Mouse (Mus musculus) left cerebral cortex, adult 2 months (tissue): Measurements from ENCODE around the gene Zgpat. TPM values are rescaled to one million over a fixed set of nuclear protein-coding genes. Genes with fewer than 3 reads are reported as not detected.
A peak's percentile ranks its signal among the peaks of the same experiment; 100 is the strongest.

Experiments
- DNase-seq, 2 experiments: peaks; one replicate each; pipeline ENCODE4 v3.0.0; 2021 to 2022; ENCODE audit warnings: low spot score in 2 of 2, mixed read lengths in 1 of 2; ENCODE audit errors: extremely low spot score in 1 of 2
- H3K27ac ChIP-seq: fragments of 200-600 bp; 2 replicates; pipeline ENCODE4 v1.8.1; 2022
- H3K4me3 ChIP-seq: fragments of 200-600 bp; 2 replicates; pipeline ENCODE4 v1.8.1; 2022
- CTCF ChIP-seq: fragments of 200-600 bp; IDR thresholded peaks from 2 replicates; pipeline ENCODE4 v1.8.1; 2022; ENCODE audit warnings: antibody characterized with exemption, mild to moderate bottlenecking, moderate library complexity
- intact Hi-C: fragments of 180-260 bp; cut with DNase I; formaldehyde crosslinking; loops from one replicate; pipeline ENCODE4 v1.15.1; 2025
- long read RNA-seq, 2 experiments: library from polyadenylated mRNA; stranded (forward); transcript quantifications; one replicate each; pipeline ENCODE4 v2.0.0; 2021; ENCODE audit warnings: borderline mapping rate in 2 of 2
- total RNA-seq, 2 experiments: library from RNA; stranded (reverse); gene quantifications; 2 replicates each; pipeline ENCODE4 v1.2.3; 2021

Gene Zgpat
- 10 to 100 TPM; 80.3 to 80.5 TPM for total RNA-seq
- long read RNA-seq, experiment 1, transcript Zgpat-203 (11 exons, 3,666 nt) = minor isoform, 8 of 166 reads
- long read RNA-seq, experiment 1, transcript Zgpat-202 (6 exons, 2,072 nt) = major isoform, 37 of 166 reads
- long read RNA-seq, experiment 1, partial matches to known transcripts = 11 of 166 reads
- long read RNA-seq, experiment 1, other reads (novel, unspliced or antisense) = 109 of 166 reads
- long read RNA-seq, experiment 2, transcript Zgpat-202 (6 exons, 2,072 nt) = major isoform, 16 of 170 reads
- long read RNA-seq, experiment 2, partial matches to known transcripts = 38 of 170 reads
- long read RNA-seq, experiment 2, other reads (novel, unspliced or antisense) = 112 of 170 reads

GRCm38 (mm10) chr2:181364860-181365596 lies at the start of gene Zgpat, which contains the start of gene Arfrp1:
Gene Zgpat (plus strand): TSS chr2:181364928.
Gene Arfrp1 (minus strand): TSS chr2:181365404.
- Histone ChIP-seq H3K27ac (peak within 1 kb of the TSS; percentile 87), H3K4me3 (peak within 1 kb of the TSS; percentile 99)
- no peak; the same call in 1 of the 2 replicates for TF ChIP-seq CTCF
- intact Hi-C loops = no loop called here
- DNase-seq = peak; percentile 91 to 92

- DNase-seq = peak; percentile 76 to 80
- intact Hi-C loops = loop anchor here (1.0 kb wide), 1 partner anchor 132 kb away; the partner anchor contains the start of gene Ppdpf
- peak within 1 kb of the TSS; percentile 66 for H3K4me3 ChIP-seq
- peak; percentile 34 for TF ChIP-seq CTCF
- peak within 1 kb of the TSS; percentile 77 for H3K27ac ChIP-seq
Observed at GRCm38 (mm10) chr2:181319248-181320102, 45.3 kb upstream of the Zgpat start, which contains the start of gene Rtel1. Gene Rtel1 (plus strand): TSS chr2:181319739.

- peak overlapping the region; percentile 66 for H3K4me3 ChIP-seq
- no peak for DNase-seq
- intact Hi-C loops = no loop called here
- no peak for TF ChIP-seq CTCF
- H3K27ac ChIP-seq = no peak overlapping the region
Observed at GRCm38 (mm10) chr2:181320103-181320499, 44.6 kb upstream of the Zgpat start.

GRCm38 (mm10) chr2:181322136-181322535 lies 42.6 kb upstream of the Zgpat start:
- no peak for DNase-seq
- intact Hi-C loops = no loop called here
- TF ChIP-seq CTCF = no peak
- H3K4me3 ChIP-seq = no peak overlapping the region
- no peak overlapping the region for H3K27ac ChIP-seq

- no peak for TF ChIP-seq CTCF
- DNase-seq = no peak
- Histone ChIP-seq H3K27ac (no peak overlapping the region), H3K4me3 (no peak overlapping the region)
- intact Hi-C loops = no loop called here
Observed at GRCm38 (mm10) chr2:181326098-181326497, 38.6 kb upstream of the Zgpat start.

- intact Hi-C loops = no loop called here
- Histone ChIP-seq H3K4me3 (no peak overlapping the region), H3K27ac (no peak overlapping the region)
- no peak for TF ChIP-seq CTCF
- no peak for DNase-seq
Observed at GRCm38 (mm10) chr2:181332542-181332941, 32.2 kb upstream of the Zgpat start.

- peak; percentile 65 to 73 for DNase-seq
- H3K4me3 ChIP-seq = no peak overlapping the region
- intact Hi-C loops = loop anchor here (1.0 kb wide), 1 partner anchor 148 kb away; no protein-coding TSS in a partner anchor
- H3K27ac ChIP-seq = no peak overlapping the region
- TF ChIP-seq CTCF = peak; percentile 76
Observed at GRCm38 (mm10) chr2:181334023-181334422, 30.7 kb upstream of the Zgpat start.

GRCm38 (mm10) chr2:181340426-181340825 lies 24.3 kb upstream of the Zgpat start:
- no peak for TF ChIP-seq CTCF
- Histone ChIP-seq H3K27ac (no peak overlapping the region), H3K4me3 (no peak overlapping the region)
- intact Hi-C loops = no loop called here
- DNase-seq = no peak

- intact Hi-C loops = no loop called here
- H3K27ac ChIP-seq = no peak overlapping the region
- no peak for TF ChIP-seq CTCF
- H3K4me3 ChIP-seq = no peak overlapping the region
- DNase-seq = no peak
Observed at GRCm38 (mm10) chr2:181342766-181343165, 22.0 kb upstream of the Zgpat start.

- intact Hi-C loops = no loop called here
- TF ChIP-seq CTCF = no peak
- no peak for DNase-seq
- no peak overlapping the region for H3K4me3 ChIP-seq
- no peak overlapping the region for H3K27ac ChIP-seq
Observed at GRCm38 (mm10) chr2:181356780-181357179, 7.9 kb upstream of the Zgpat start.

- no peak for TF ChIP-seq CTCF
- intact Hi-C loops = no loop called here
Observed at GRCm38 (mm10) chr2:181363946-181364345, 782 bp upstream of the Zgpat start.

More at GRCm38 (mm10) chr2:181363946-181364345, 782 bp upstream of the Zgpat start:
- Histone ChIP-seq H3K4me3 (peak overlapping the region; percentile 99), H3K27ac (no peak overlapping the region)
- no peak for DNase-seq
